Mouse (Mus musculus) heart, embryonic 13.5 days (tissue): ENCODE measurements at regions not wholly inside any gene's neighbourhood (a gene's known extent, or its start where the extent isn't known, plus 50 kb on each side); places are given as distances from the start of the nearest gene placed in this dataset.

Experiments
- ATAC-seq: fragments of 200-750 bp; cut with Nextera tagmentation; 2 replicates; pipeline ENCODE4 v1.8.0; 2017; ENCODE audit warnings: moderate TSS enrichment; ENCODE audit not compliant: insufficient number of reproducible peaks, low FRiP score, low TSS enrichment; ENCODE audit errors: extremely low read depth
- H3K27ac ChIP-seq: fragments of 300-500 bp; sonication (generic); replicated peaks from 2 replicates; pipeline ENCODE4 v1.5.1; 2015; ENCODE audit warnings: moderate library complexity, mild to moderate bottlenecking, inconsistent platforms
- H3K27me3 ChIP-seq: fragments of 300-500 bp; sonication (generic); replicated peaks from 2 replicates; pipeline ENCODE4 v1.6.1; 2015; ENCODE audit warnings: mild to moderate bottlenecking, inconsistent platforms
- H3K36me3 ChIP-seq: fragments of 300-500 bp; sonication (generic); 2 replicates; pipeline ENCODE4 v1.6.1; 2015; ENCODE audit warnings: mild to moderate bottlenecking, inconsistent platforms
- H3K4me1 ChIP-seq: fragments of 300-500 bp; sonication (generic); 2 replicates; pipeline ENCODE4 v1.6.1; 2015; ENCODE audit warnings: inconsistent platforms
- H3K4me2 ChIP-seq: fragments of 300-500 bp; sonication (generic); 2 replicates; pipeline ENCODE4 v1.6.1; 2015; ENCODE audit warnings: inconsistent platforms, mild to moderate bottlenecking, moderate library complexity
- H3K4me3 ChIP-seq: fragments of 300-500 bp; sonication (generic); 2 replicates; pipeline ENCODE4 v1.5.1; 2015; ENCODE audit warnings: moderate library complexity, mild to moderate bottlenecking, inconsistent platforms
- H3K9ac ChIP-seq: fragments of 300-500 bp; sonication (generic); 2 replicates; pipeline ENCODE4 v1.6.1; 2015; ENCODE audit warnings: inconsistent platforms, mild to moderate bottlenecking, moderate library complexity
- H3K9me3 ChIP-seq: fragments of 300-500 bp; sonication (generic); 2 replicates; pipeline ENCODE4 v1.6.1; 2016; ENCODE audit warnings: inconsistent platforms
- WGBS: fragments of 180-500 bp; shearing (Covaris S2); methylation state at CpG from one replicate; pipeline ENCODE4 v1.1.7; 2015; ENCODE audit warnings: mixed read lengths; 5-methylcytosine and 5-hydroxymethylcytosine counted together

- Histone ChIP-seq H3K4me1 (no peaks in the 10 kb centered on the region), H3K4me2 (no peak overlapping the region), H3K4me3 (no peak overlapping the region), H3K27me3 (no peaks in the 10 kb centered on the region), H3K9ac (no peak overlapping the region), H3K36me3 (no peaks in the 10 kb centered on the region), H3K27ac (no peak overlapping the region), H3K9me3 (peaks cover 6% of the 10 kb centered on the region; the same call in 1 of the 2 replicates)
- 68% methylated on average over 5 of the region's 5 CpGs for WGBS
- ATAC-seq: no peak
These were observed 160.9 kb upstream of the Foxn2 start for GRCm38 (mm10) chr17:88279656-88280055.

- Histone ChIP-seq H3K4me3 (no peak overlapping the region), H3K4me2 (no peak overlapping the region), H3K9me3 (peaks cover 9% of the 10 kb centered on the region; the same call in 1 of the 2 replicates), H3K9ac (no peak overlapping the region), H3K27ac (no peak overlapping the region), H3K4me1 (no peaks in the 10 kb centered on the region), H3K36me3 (no peaks in the 10 kb centered on the region), H3K27me3 (no peaks in the 10 kb centered on the region)
- whole genome bisulfite sequencing: 54% methylated on average over 1 of the region's 1 CpGs
- no peak for ATAC-seq
These were observed 157.8 kb upstream of the Foxn2 start for GRCm38 (mm10) chr17:88282711-88283110.

GRCm38 (mm10) chr17:88284477-88284876 is 156.0 kb upstream of the Foxn2 start:
- H3K27ac ChIP-seq: no peak overlapping the region
- no peaks in the 10 kb centered on the region for H3K4me1 ChIP-seq
- H3K9me3 ChIP-seq: peaks cover 22% of the 10 kb centered on the region
- H3K36me3 ChIP-seq: no peaks in the 10 kb centered on the region
- no peak for ATAC-seq
- no peak overlapping the region for H3K4me3 ChIP-seq
- WGBS: 71% methylated on average over 3 of the region's 3 CpGs
- H3K9ac ChIP-seq: no peak overlapping the region
- H3K4me2 ChIP-seq: no peak overlapping the region
- H3K27me3 ChIP-seq: no peaks in the 10 kb centered on the region

DNA sequence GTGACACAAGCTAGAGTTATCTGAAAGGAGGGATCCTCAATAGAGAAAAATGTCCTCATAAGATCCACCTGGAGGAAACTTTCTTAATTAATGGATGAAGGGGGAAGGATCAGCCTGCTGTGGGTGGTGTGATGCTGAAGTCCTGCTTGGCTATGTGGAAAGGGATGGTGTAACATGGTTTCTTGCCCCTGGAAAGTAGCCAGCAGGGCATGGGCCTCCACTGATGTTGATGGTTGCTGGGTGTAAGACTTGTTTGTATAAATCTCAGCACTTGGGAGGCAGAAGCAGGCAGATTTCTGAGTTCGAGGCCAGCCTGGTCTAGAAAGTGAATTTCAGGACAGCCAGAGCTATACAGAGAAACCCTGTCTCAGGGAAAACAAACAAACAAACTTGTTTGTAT is 152.7 kb upstream of the Foxn2 start:
- peaks cover 19% of the 10 kb centered on the region for H3K9me3 ChIP-seq
- no peak overlapping the region for H3K27ac ChIP-seq
- ATAC-seq: no peak
- no peak overlapping the region for H3K9ac ChIP-seq
- no peaks in the 10 kb centered on the region for H3K36me3 ChIP-seq
- WGBS: 63% methylated on average over 1 of the region's 1 CpGs
- H3K4me3 ChIP-seq: no peak overlapping the region
- H3K27me3 ChIP-seq: no peaks in the 10 kb centered on the region
- no peaks in the 10 kb centered on the region for H3K4me1 ChIP-seq
- H3K4me2 ChIP-seq: no peak overlapping the region

GRCm38 (mm10) chr17:88297520-88297919 is 143.0 kb upstream of the Foxn2 start:
- Histone ChIP-seq H3K9me3 (no peaks in the 10 kb centered on the region; the same call in 1 of the 2 replicates), H3K27me3 (no peaks in the 10 kb centered on the region), H3K4me2 (no peak overlapping the region), H3K36me3 (no peaks in the 10 kb centered on the region), H3K4me3 (no peak overlapping the region), H3K9ac (no peak overlapping the region), H3K4me1 (no peaks in the 10 kb centered on the region), H3K27ac (no peak overlapping the region)
- WGBS: 32% methylated on average over 4 of the region's 4 CpGs
- no peak for ATAC-seq

GRCm38 (mm10) chr17:88303991-88304390 is 136.5 kb upstream of the Foxn2 start:
- 50% methylated on average over 2 of the region's 2 CpGs for WGBS
- Histone ChIP-seq H3K4me1 (no peaks in the 10 kb centered on the region), H3K4me2 (no peak overlapping the region), H3K9ac (no peak overlapping the region), H3K4me3 (no peak overlapping the region), H3K27ac (no peak overlapping the region), H3K9me3 (no peaks in the 10 kb centered on the region; the same call in 1 of the 2 replicates), H3K36me3 (no peaks in the 10 kb centered on the region), H3K27me3 (no peaks in the 10 kb centered on the region)
- ATAC-seq: no peak

DNA sequence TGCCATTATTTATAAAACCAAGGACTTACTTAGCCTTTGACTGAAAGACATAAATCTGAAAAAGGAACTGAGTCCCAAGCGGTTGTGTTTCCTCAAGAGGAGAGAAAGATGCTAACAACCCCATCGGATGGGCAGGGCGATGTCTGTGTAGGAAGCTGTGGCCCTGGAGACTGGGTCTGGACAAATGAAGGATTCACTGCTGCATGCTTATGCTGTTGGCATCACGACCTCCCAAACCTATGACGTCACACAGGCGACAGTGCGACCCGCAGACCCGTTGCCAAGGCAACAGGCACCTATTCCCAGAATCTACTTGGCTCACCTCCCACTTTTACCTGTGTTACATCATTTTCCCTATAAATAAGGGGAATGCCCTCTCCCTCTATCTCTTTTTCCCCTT is 135.3 kb upstream of the Foxn2 start:
- H3K4me2 ChIP-seq: no peak overlapping the region
- ATAC-seq: no peak
- WGBS: 87% methylated on average over 9 of the region's 9 CpGs
- H3K9me3 ChIP-seq: no peaks in the 10 kb centered on the region; the same call in 1 of the 2 replicates
- H3K9ac ChIP-seq: no peak overlapping the region
- H3K27ac ChIP-seq: no peak overlapping the region
- no peak overlapping the region for H3K4me3 ChIP-seq
- H3K4me1 ChIP-seq: no peaks in the 10 kb centered on the region
- H3K27me3 ChIP-seq: no peaks in the 10 kb centered on the region
- H3K36me3 ChIP-seq: no peaks in the 10 kb centered on the region

GRCm38 (mm10) chr17:88306325-88306724 is 134.2 kb upstream of the Foxn2 start:
- WGBS: 63% methylated on average over 9 of the region's 9 CpGs

DNA sequence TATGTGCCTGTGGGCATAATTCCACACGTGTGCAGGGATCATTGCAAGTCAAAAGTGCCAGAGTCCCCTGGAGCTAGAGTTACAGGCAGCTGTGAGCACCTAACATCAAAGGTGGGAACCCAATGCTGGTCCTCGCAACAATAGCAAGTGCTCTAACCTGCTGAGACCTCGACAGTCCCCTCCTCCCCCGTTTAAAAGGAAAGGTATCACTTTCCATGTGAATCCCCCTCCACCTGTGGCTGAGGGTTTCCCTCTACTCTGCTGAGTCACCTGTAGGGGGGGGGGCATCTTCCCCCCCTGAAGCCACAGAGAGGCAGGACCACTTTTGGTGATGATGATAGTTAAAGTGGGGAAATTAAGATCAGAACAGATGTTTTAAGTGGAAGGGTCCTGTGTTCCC is 133.4 kb upstream of the Foxn2 start:
- Histone ChIP-seq H3K4me2 (no peak overlapping the region), H3K27ac (no peak overlapping the region), H3K4me1 (no peaks in the 10 kb centered on the region), H3K9ac (no peak overlapping the region), H3K9me3 (no peaks in the 10 kb centered on the region), H3K27me3 (no peaks in the 10 kb centered on the region), H3K4me3 (no peak overlapping the region), H3K36me3 (no peaks in the 10 kb centered on the region)
- WGBS: 43% methylated on average over 4 of the region's 4 CpGs
- ATAC-seq: no peak

More at GRCm38 (mm10) chr17:88306325-88306724, 134.2 kb upstream of the Foxn2 start:
- no peaks in the 10 kb centered on the region for H3K36me3 ChIP-seq
- H3K27me3 ChIP-seq: no peaks in the 10 kb centered on the region
- no peak overlapping the region for H3K4me3 ChIP-seq
- no peak overlapping the region for H3K9ac ChIP-seq
- H3K4me1 ChIP-seq: no peaks in the 10 kb centered on the region
- no peak for ATAC-seq
- no peak overlapping the region for H3K4me2 ChIP-seq
- H3K9me3 ChIP-seq: no peaks in the 10 kb centered on the region
- no peak overlapping the region for H3K27ac ChIP-seq

GRCm38 (mm10) chr17:88307826-88308225 is 132.7 kb upstream of the Foxn2 start:
- no peak for ATAC-seq
- Histone ChIP-seq H3K4me1 (no peaks in the 10 kb centered on the region), H3K27ac (no peak overlapping the region), H3K9ac (no peak overlapping the region), H3K4me3 (no peak overlapping the region), H3K27me3 (no peaks in the 10 kb centered on the region), H3K36me3 (no peaks in the 10 kb centered on the region), H3K4me2 (no peak overlapping the region), H3K9me3 (peaks cover 1% of the 10 kb centered on the region; the same call in 1 of the 2 replicates)
- WGBS: 74% methylated on average over 9 of the region's 9 CpGs

GRCm38 (mm10) chr17:88312876-88313275 is 127.6 kb upstream of the Foxn2 start:
- no peak for ATAC-seq
- Histone ChIP-seq H3K4me2 (no peak overlapping the region), H3K27me3 (no peaks in the 10 kb centered on the region), H3K27ac (no peak overlapping the region), H3K36me3 (no peaks in the 10 kb centered on the region), H3K9me3 (peaks cover 7% of the 10 kb centered on the region; the same call in 1 of the 2 replicates), H3K4me1 (no peaks in the 10 kb centered on the region), H3K9ac (no peak overlapping the region), H3K4me3 (no peak overlapping the region)
- 84% methylated on average over 2 of the region's 2 CpGs for WGBS

GRCm38 (mm10) chr17:88316213-88316967 is 124.1 kb upstream of the Foxn2 start:
- no peak for ATAC-seq
- H3K9ac ChIP-seq: no peak overlapping the region
- H3K27me3 ChIP-seq: no peaks in the 10 kb centered on the region
- no peaks in the 10 kb centered on the region for H3K36me3 ChIP-seq
- H3K4me1 ChIP-seq: peaks cover 5% of the 10 kb centered on the region; the same call in 1 of the 2 replicates
- WGBS: 73% methylated on average over 15 of the region's 15 CpGs
- H3K9me3 ChIP-seq: peaks cover 7% of the 10 kb centered on the region; the same call in 1 of the 2 replicates
- no peak overlapping the region for H3K27ac ChIP-seq
- H3K4me2 ChIP-seq: no peak overlapping the region
- no peak overlapping the region for H3K4me3 ChIP-seq
